Mouse (Mus musculus) hindbrain, postnatal 0 days (tissue): ENCODE measurements around the gene Rap1gap2. TPM values are rescaled to one million over a fixed set of nuclear protein-coding genes. Genes with fewer than 3 reads are reported as not detected.

Source experiments
- ATAC-seq: fragments of 200-750 bp; cut with Nextera tagmentation; 2 replicates; pipeline ENCODE4 v1.8.0; 2017; ENCODE audit warnings: mild to moderate bottlenecking, moderate TSS enrichment, moderate library complexity
- DNase-seq: peaks from one replicate; pipeline ENCODE4 v3.0.0-alpha.2; 2015; ENCODE audit warnings: low spot score
- H3K27ac ChIP-seq: fragments of 300-500 bp; sonication (generic); 2 replicates; pipeline ENCODE4 v1.5.1; 2014; ENCODE audit warnings: mild to moderate bottlenecking
- H3K27me3 ChIP-seq: fragments of 300-500 bp; sonication (generic); 2 replicates; pipeline ENCODE4 v1.6.1; 2014; ENCODE audit warnings: low read length, mixed read lengths; ENCODE audit not compliant: insufficient read depth
- H3K36me3 ChIP-seq: fragments of 300-500 bp; sonication (generic); 2 replicates; pipeline ENCODE4 v1.6.1; 2014; ENCODE audit warnings: low read length, mixed read lengths; ENCODE audit not compliant: insufficient read depth
- H3K4me1 ChIP-seq: fragments of 300-500 bp; sonication (generic); 2 replicates; pipeline ENCODE4 v1.6.1; 2014; ENCODE audit warnings: antibody characterized with exemption, low read length, mixed read lengths; ENCODE audit not compliant: insufficient read depth
- H3K4me2 ChIP-seq: fragments of 300-500 bp; sonication (generic); 2 replicates; pipeline ENCODE4 v1.6.1; 2014; ENCODE audit warnings: low read depth, mild to moderate bottlenecking, low read length, moderate library complexity, mixed read lengths
- H3K4me3 ChIP-seq: fragments of 300-500 bp; sonication (generic); 2 replicates; pipeline ENCODE4 v1.5.1; 2014; ENCODE audit warnings: low read length
- H3K9ac ChIP-seq: fragments of 300-500 bp; sonication (generic); replicated peaks from 2 replicates; pipeline ENCODE4 v1.6.1; 2014; ENCODE audit warnings: mild to moderate bottlenecking, low read length, moderate library complexity, mixed read lengths
- H3K9me3 ChIP-seq: fragments of 300-500 bp; sonication (generic); 2 replicates; pipeline ENCODE4 v1.6.1; 2016; ENCODE audit warnings: low read length, mixed read lengths
- CTCF ChIP-seq: IDR thresholded peaks from 2 replicates; pipeline ENCODE4 v1.5.1; 2016; ENCODE audit warnings: antibody characterized with exemption, control low read depth, low read depth
- WGBS: fragments of 180-500 bp; shearing (Covaris S2); extraction: QIAGEN DNeasy Blood & Tissue Kit; methylation state at CpG from one replicate; pipeline ENCODE4 v1.1.7; 2014; 5-methylcytosine and 5-hydroxymethylcytosine counted together
- polyA plus RNA-seq: library from polyadenylated mRNA; unstranded; fragments of >200 nt; fragmentation: Nextera tagmentation; extraction: Ambion mirVana; gene quantifications from 2 replicates; pipeline ENCODE4 v1.2.1, GENCODE M21; 2015
- total RNA-seq: library from RNA; depleted of rRNA; stranded (reverse); fragments of >200 nt; gene quantifications from 2 replicates; pipeline ENCODE4 v1.2.3, GENCODE M21; 2014

Gene Rap1gap2
- total and polyA plus RNA-seq, 2 experiments from 2014 or later: 9.9 to 55.5 TPM

- Histone ChIP-seq H3K4me1 (peaks cover 28% of the 10 kb centered on the region), H3K9me3 (no peaks in the 10 kb centered on the region), H3K4me2 (peak overlapping the region; percentile 82), H3K4me3 (peak overlapping the region; percentile 83), H3K36me3 (no peaks in the 10 kb centered on the region), H3K9ac (peak overlapping the region; percentile 90), H3K27ac (peak overlapping the region; percentile 85), H3K27me3 (no peaks in the 10 kb centered on the region)
- peak; percentile 48 for DNase-seq
- TF ChIP-seq CTCF: 0 out of 2 replicates have a peak, but pooled peaks have one; percentile 13
- under 1% methylated on average over 50 of the region's 53 CpGs for WGBS
- ATAC-seq: peak; percentile 66; the same call in 1 of the 2 replicates
Observed at GRCm38 (mm10) chr11:74649647-74650551, 39.2 kb upstream of the Rap1gap2 start.

DNA sequence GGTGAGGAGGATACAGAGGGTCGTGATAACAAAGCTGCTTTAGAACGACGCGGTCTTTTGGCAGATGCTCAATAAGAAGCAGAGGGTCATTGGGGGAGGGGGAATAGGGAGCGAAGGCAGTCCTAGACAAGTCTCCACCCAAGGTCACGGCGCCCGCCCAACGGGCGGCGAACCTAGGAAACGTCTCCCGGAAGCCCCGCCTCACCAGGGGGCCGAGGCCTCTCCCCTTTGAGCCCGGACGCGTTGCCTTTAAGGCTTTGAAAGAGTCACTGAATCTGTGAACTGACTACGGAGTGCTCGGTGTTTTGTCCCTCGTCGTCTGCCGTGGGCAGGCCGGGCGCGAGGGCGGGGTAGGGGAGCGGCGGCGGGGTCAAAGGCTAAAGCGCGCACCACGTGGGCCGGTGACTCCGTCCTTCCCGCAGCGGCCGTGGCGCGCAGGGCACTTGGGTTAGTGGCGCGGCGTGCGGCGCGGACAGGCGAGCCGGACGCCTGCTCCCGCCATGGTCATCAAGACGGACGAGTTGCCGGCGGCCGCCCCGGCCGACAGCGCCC, 38.5 kb upstream of the Rap1gap2 start, which contains the start of gene Cluh:
Cluh (plus strand) TSS at position 401 of the 552 bp plus-strand sequence.
- ATAC-seq (peak; percentile 92), DNase-seq (peak; percentile 95)
- peak within 1 kb of the TSS; percentile 90 for H3K9ac ChIP-seq
- H3K4me2 ChIP-seq: peak within 1 kb of the TSS; percentile 82
- peaks cover 28% of the 10 kb centered on the region for H3K4me1 ChIP-seq
- no peaks in the 10 kb centered on the region for H3K36me3 ChIP-seq
- peak within 1 kb of the TSS; percentile 83 for H3K4me3 ChIP-seq
- TF ChIP-seq CTCF: no peak
- H3K27ac ChIP-seq: peak within 1 kb of the TSS; percentile 85
- WGBS: under 1% methylated on average over 57 of the region's 58 CpGs
- H3K27me3 ChIP-seq: no peaks in the 10 kb centered on the region
- H3K9me3 ChIP-seq: no peaks in the 10 kb centered on the region

GRCm38 (mm10) chr11:74648676-74649075, 38.0 kb upstream of the Rap1gap2 start:
- Histone ChIP-seq H3K4me2 (peak overlapping the region; percentile 82), H3K27me3 (no peaks in the 10 kb centered on the region), H3K9ac (peak overlapping the region; percentile 90), H3K4me1 (peaks cover 28% of the 10 kb centered on the region), H3K4me3 (peak overlapping the region; percentile 83), H3K9me3 (no peaks in the 10 kb centered on the region), H3K36me3 (no peaks in the 10 kb centered on the region), H3K27ac (peak overlapping the region; percentile 85)
- ATAC-seq (no peak; the same call in 1 of the 2 replicates), DNase-seq (no peak)
- 6% methylated on average over 1 of the region's 1 CpGs for WGBS
- no peak for TF ChIP-seq CTCF

- no peak overlapping the region for H3K4me2 ChIP-seq
- no peak overlapping the region for H3K9ac ChIP-seq
- no peak overlapping the region; the same call in 1 of the 2 replicates for H3K27ac ChIP-seq
- H3K4me1 ChIP-seq: peaks cover 22% of the 10 kb centered on the region
- H3K9me3 ChIP-seq: no peaks in the 10 kb centered on the region
- no peak for DNase-seq
- no peaks in the 10 kb centered on the region for H3K27me3 ChIP-seq
- TF ChIP-seq CTCF: no peak
- ATAC-seq: no peak
- H3K36me3 ChIP-seq: no peaks in the 10 kb centered on the region
- H3K4me3 ChIP-seq: no peak overlapping the region
- 84% methylated on average over 1 of the region's 1 CpGs for WGBS
Observed at GRCm38 (mm10) chr11:74647966-74648365, 37.3 kb upstream of the Rap1gap2 start.

GRCm38 (mm10) chr11:74639628-74640027, 28.9 kb upstream of the Rap1gap2 start:
- H3K9ac ChIP-seq: no peak overlapping the region
- no peaks in the 10 kb centered on the region for H3K9me3 ChIP-seq
- no peaks in the 10 kb centered on the region for H3K36me3 ChIP-seq
- TF ChIP-seq CTCF: no peak
- H3K27me3 ChIP-seq: no peaks in the 10 kb centered on the region
- no peak overlapping the region for H3K27ac ChIP-seq
- no peak overlapping the region for H3K4me3 ChIP-seq
- H3K4me1 ChIP-seq: peaks cover 5% of the 10 kb centered on the region; the same call in 1 of the 2 replicates
- DNase-seq (no peak), ATAC-seq (no peak)
- no peak overlapping the region for H3K4me2 ChIP-seq
- 72% methylated on average over 1 of the region's 1 CpGs for WGBS

GRCm38 (mm10) chr11:74638791-74639411, 28.2 kb upstream of the Rap1gap2 start:
- Histone ChIP-seq H3K4me3 (peak overlapping the region; percentile 67), H3K4me1 (peaks cover 5% of the 10 kb centered on the region; the same call in 1 of the 2 replicates), H3K4me2 (peak overlapping the region; percentile 83), H3K27me3 (no peaks in the 10 kb centered on the region), H3K9ac (peak overlapping the region; percentile 80), H3K36me3 (no peaks in the 10 kb centered on the region), H3K9me3 (no peaks in the 10 kb centered on the region), H3K27ac (peak overlapping the region; percentile 96)
- DNase-seq (peak; percentile 8), ATAC-seq (peak; percentile 72)
- TF ChIP-seq CTCF: no peak
- 11% methylated on average over 9 of the region's 9 CpGs for WGBS
